ENCODE assay signal across 9 mouse cellular contexts in the genomic region with DNA sequence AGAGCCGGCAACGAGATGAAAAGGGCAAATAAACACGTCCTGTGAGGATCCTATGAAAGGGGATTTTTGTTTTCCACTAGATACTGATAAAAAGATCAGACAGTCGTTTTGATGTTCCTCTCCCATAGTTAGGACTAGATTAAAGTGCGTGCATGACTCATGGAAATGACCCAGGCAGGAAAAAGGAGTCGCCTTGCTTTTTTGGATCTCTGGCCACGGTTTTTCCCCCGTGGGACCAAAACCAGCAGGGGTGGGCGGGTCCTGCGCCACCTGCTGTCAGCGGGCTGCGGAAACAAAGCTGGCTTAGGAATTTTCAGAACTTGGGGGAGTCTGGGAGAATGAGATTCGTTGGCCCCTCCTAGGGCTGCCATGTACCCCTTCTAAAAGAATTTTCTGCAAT.
DNase-seq lines count a peak whose midpoint lies in the region; ATAC-seq and TF ChIP-seq lines count a peak whose summit lies in the region.
"Had no signal": no experiment of that assay in that cellular context is flagged by ENCODE, and none has a peak within 500 bp of the region (broad histone marks: within the 10 kb centered on the region; RNA-seq: fewer than 3 reads in every experiment).

No protein-coding gene starts in this region.

- peak; percentile 43 to 63 for DNase-seq in layer of hippocampus, postnatal 10 days (ENCODE audit: low spot score in 2 of 2)
- no peak for DNase-seq in layer of hippocampus, adult 9-11 months
- DNase-seq in embryo, embryonic 9.5 days (ENCODE audit: extremely low spot score) = peak; percentile 44
- peak; percentile 77 to 79 for DNase-seq in heart, adult 9 months (ENCODE audit: low spot score in 2 of 2)
- DNase-seq in kidney, adult 2 months = peak; percentile 80
- peak; percentile 79 for DNase-seq in lung, embryonic 14.5 days
- DNase-seq in urinary bladder, postnatal 25 days (ENCODE audit: low spot score) = peak; percentile 66

- TF ChIP-seq POLR2A in kidney, adult 2 months (IDR thresholded peaks at IDR 0.05; ENCODE audit: low read depth, low read length) = no peak
- TF ChIP-seq POLR2A in olfactory bulb, adult 2 months (IDR thresholded peaks at IDR 0.05; ENCODE audit: insufficient read depth, low read depth, low read length) = no peak

- TF ChIP-seq CTCF in kidney, adult 2 months (conservative IDR thresholded peaks at IDR 0.05; ENCODE audit: insufficient read depth, insufficient read length, low read depth, low read length) = peak; percentile 66
- TF ChIP-seq CTCF in lung, embryonic 14.5 days (IDR thresholded peaks at IDR 0.05; ENCODE audit: low read depth) = peak; percentile 77
- TF ChIP-seq CTCF in olfactory bulb, adult 2 months (IDR thresholded peaks at IDR 0.05; ENCODE audit: insufficient read depth, low read depth, low read length) = peak; percentile 38; the same call in 1 of the 2 replicates

- no peaks in the 10 kb centered on the region for H3K36me3 ChIP-seq in kidney, adult 2 months (ENCODE audit: control insufficient read depth, insufficient read depth, low read length)
- H3K36me3 ChIP-seq in lung, embryonic 14.5 days (ENCODE audit: insufficient read depth) = no peaks in the 10 kb centered on the region
- H3K36me3 ChIP-seq: G1E had no signal

- peak overlapping the region; percentile 36; the same call in 1 of the 2 replicates for H3K27ac ChIP-seq in kidney, adult 2 months (ENCODE audit: insufficient read depth, low read depth, low read length)
- peak overlapping the region; percentile 47; the same call in 1 of the 2 replicates for H3K27ac ChIP-seq in lung, embryonic 14.5 days (ENCODE audit: low read depth)
- peak overlapping the region; percentile 83 for H3K27ac ChIP-seq in olfactory bulb, adult 2 months (ENCODE audit: insufficient read depth, low read depth, low read length)

- H3K9ac ChIP-seq in lung, embryonic 14.5 days = 0 out of 2 replicates have a peak overlapping the region, but pooled peaks have one; percentile 6

- peak overlapping the region; percentile 49 for H3K4me2 ChIP-seq in lung, embryonic 14.5 days

- ATAC-seq in lung, embryonic 14.5 days (ENCODE audit: insufficient read depth) = peak; percentile 39; the same call in 1 of the 2 replicates

- 1% methylated on average over 13 of the region's 13 CpGs for WGBS in kidney, adult 2 months
- 4% methylated on average over 13 of the region's 13 CpGs for WGBS in lung, embryonic 14.5 days
- 5% methylated on average over 13 of the region's 13 CpGs for WGBS in olfactory bulb, adult 2 months

- 0 out of 2 replicates have a peak, but pooled peaks cover 4% of the 10 kb centered on the region for H3K4me1 ChIP-seq in kidney, adult 2 months (ENCODE audit: control insufficient read depth, insufficient read depth, low read length)
- peaks cover 23% of the 10 kb centered on the region for H3K4me1 ChIP-seq in lung, embryonic 14.5 days (ENCODE audit: insufficient read depth)
- peaks cover 14% of the 10 kb centered on the region for H3K4me1 ChIP-seq in olfactory bulb, adult 2 months (ENCODE audit: control insufficient read depth, insufficient read depth, low read length)

- peak overlapping the region; percentile 7; the same call in 1 of the 2 replicates for H3K4me3 ChIP-seq in kidney, adult 2 months (ENCODE audit: insufficient read depth, low read depth, low read length)
- H3K4me3 ChIP-seq in lung, embryonic 14.5 days (ENCODE audit: low read depth, low read length) = no peak overlapping the region
- H3K4me3 ChIP-seq in olfactory bulb, adult 2 months (ENCODE audit: insufficient read depth, low read depth, low read length) = no peak overlapping the region

- no peaks in the 10 kb centered on the region for H3K9me3 ChIP-seq in lung, embryonic 14.5 days (ENCODE audit: low read depth, low read length)
- H3K9me3 ChIP-seq: G1E had no signal

- no peaks in the 10 kb centered on the region for H3K27me3 ChIP-seq in kidney, adult 2 months (replicated peaks; ENCODE audit: control insufficient read depth, insufficient read depth, low read length)
- H3K27me3 ChIP-seq in lung, embryonic 14.5 days (ENCODE audit: insufficient read depth, low read length) = no peaks in the 10 kb centered on the region
